Mouse (Mus musculus) cerebellum, postnatal 14 days (tissue): ENCODE results near the gene Vwa7.
"Not testable (repeated sequence)": the region's sequence is repeated elsewhere in the genome, so short reads cannot be mapped to it uniquely, and the experiment has no call there.

ENCODE experiments used
- DNase-seq, 2 experiments: peaks; one replicate each; pipeline ENCODE4 v3.0.0; 2021; ENCODE audit warnings: mixed read lengths in 2 of 2

Gene Vwa7

GRCm38 (mm10) chr17:35000717-35001451 lies 15.5 kb upstream of the Vwa7 start, which contains the start of gene Vars:
Gene Vars, plus strand, starts transcription at chr17:35000987.
- peak; percentile 85 to 88 for DNase-seq

GRCm38 (mm10) chr17:35001452-35002152 lies 14.8 kb upstream of the Vwa7 start:
- peak; percentile 41 to 53 for DNase-seq

- peak in 1 of 2 experiments; percentile 24 for DNase-seq
Observed at GRCm38 (mm10) chr17:35002153-35002865, 14.1 kb upstream of the Vwa7 start.

GRCm38 (mm10) chr17:35003022-35003838 lies 13.1 kb upstream of the Vwa7 start:
- no peak for DNase-seq

- no peak for DNase-seq
Observed at GRCm38 (mm10) chr17:35004075-35004717, 12.2 kb upstream of the Vwa7 start.

GRCm38 (mm10) chr17:35005158-35005557 lies 11.2 kb upstream of the Vwa7 start:
- peak in 1 of 2 experiments; percentile 12 for DNase-seq

- DNase-seq, result not testable (repeated sequence)
Observed at GRCm38 (mm10) chr17:35005902-35006301, 10.5 kb upstream of the Vwa7 start.

- DNase-seq, result no peak
Observed at GRCm38 (mm10) chr17:35007387-35007991, 8.9 kb upstream of the Vwa7 start.

GRCm38 (mm10) chr17:35009586-35009985 lies 6.8 kb upstream of the Vwa7 start:
- peak; percentile 76 to 82 for DNase-seq

DNA sequence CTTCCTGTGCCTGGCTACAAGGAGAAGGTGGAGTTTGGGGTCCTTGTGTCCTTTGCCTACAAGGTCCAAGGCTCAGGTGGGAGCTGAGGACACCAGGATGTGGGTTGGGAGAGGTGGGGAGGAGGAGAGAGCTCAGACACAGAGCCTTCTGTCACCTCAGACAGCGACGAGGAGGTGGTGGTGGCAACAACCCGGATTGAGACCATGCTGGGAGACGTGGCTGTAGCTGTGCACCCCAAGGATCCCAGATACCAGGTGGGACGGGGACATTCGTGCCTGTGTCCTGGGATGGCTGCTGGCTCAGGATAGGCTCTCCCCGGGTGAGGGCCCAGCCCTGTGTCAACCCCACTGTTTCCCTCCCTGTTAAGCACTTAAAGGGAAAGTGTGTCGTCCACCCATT lies 4.9 kb upstream of the Vwa7 start:
- peak in 1 of 2 experiments; percentile 7 for DNase-seq

DNA sequence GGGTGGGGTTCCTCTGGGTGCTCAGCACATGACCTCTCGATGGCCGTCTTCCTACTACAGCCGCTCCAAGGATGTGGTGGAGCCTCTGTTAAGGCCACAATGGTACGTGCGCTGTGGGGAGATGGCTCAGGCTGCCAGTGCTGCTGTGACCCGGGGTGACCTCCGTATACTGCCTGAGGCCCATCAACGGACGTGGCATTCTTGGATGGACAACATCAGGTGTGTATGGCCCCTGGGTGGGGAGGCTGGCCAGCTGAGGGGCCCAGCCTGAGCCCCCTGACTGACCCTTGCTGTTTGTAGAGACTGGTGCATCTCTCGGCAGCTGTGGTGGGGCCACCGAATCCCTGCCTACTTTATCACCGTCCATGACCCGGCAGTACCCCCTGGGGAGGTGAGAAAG lies 3.9 kb upstream of the Vwa7 start:
- peak in 1 of 2 experiments; percentile 21 for DNase-seq

- DNase-seq, result peak; percentile 8 to 20
Observed at GRCm38 (mm10) chr17:35013221-35013620, 3.2 kb upstream of the Vwa7 start.

- peak in 1 of 2 experiments; percentile 14 for DNase-seq
Observed at GRCm38 (mm10) chr17:35015296-35015695, 1.1 kb upstream of the Vwa7 start.

GRCm38 (mm10) chr17:35016791-35017705 lies 669 bp downstream of the Vwa7 start:
- peak; percentile 49 to 53 for DNase-seq

- DNase-seq, result peak in 1 of 2 experiments; percentile 28
Observed at GRCm38 (mm10) chr17:35017706-35018030, 1.3 kb downstream of the Vwa7 start.

GRCm38 (mm10) chr17:35018171-35018570 lies 1.8 kb downstream of the Vwa7 start:
- DNase-seq, result peak in 1 of 2 experiments; percentile 14

- peak in 1 of 2 experiments; percentile 14 for DNase-seq
Observed at GRCm38 (mm10) chr17:35019894-35020293, 3.5 kb downstream of the Vwa7 start.

- no peak for DNase-seq
Observed at GRCm38 (mm10) chr17:35020551-35020950, 4.2 kb downstream of the Vwa7 start.

DNA sequence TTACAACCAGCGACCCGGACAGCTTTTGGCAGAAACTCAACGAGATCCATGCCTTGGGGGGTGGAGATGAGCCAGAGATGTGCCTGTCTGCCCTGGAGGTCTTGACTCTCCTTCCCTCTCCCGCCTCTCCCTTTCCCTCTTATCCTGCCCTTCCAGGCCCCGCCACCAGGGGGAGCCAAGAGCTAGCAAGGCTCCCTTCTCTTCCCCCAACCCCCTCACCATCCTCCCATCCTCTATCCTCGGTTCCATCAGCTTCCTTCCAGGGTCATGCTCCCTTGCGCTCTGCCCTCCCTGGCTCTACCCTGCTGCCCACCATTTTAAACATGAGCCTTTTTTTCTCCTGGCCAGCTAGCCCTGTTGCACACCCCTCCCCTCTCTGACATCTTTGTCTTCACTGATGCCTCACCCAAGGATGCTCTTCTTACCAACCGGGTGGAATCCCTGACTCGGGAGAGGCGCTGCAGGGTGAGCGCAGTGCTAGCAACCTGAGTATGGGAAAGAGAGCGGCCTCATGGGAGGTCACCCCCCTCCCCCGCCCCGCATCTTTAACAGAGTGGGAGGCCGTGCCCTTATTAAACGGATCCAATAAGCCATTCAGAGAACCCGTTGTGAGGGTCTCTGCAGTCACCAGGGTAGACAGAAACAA lies 4.9 kb downstream of the Vwa7 start:
- peak; percentile 93 to 98 for DNase-seq
